Mouse (Mus musculus) frontal cortex, postnatal 10 days (tissue): ENCODE results near the gene Unc5cl.
"Not testable (repeated sequence)": the region's sequence is repeated elsewhere in the genome, so short reads cannot be mapped to it uniquely, and the experiment has no call there.

ENCODE experiments used
- DNase-seq, 2 experiments: peaks; one replicate each; pipeline ENCODE4 v3.0.0; 2022; ENCODE audit warnings: low spot score in 2 of 2, mixed read lengths in 1 of 2

Gene Unc5cl

GRCm38 (mm10) chr17:48467395-48468231 lies 12.9 kb downstream of the Unc5cl start:
- DNase-seq = peak; percentile 62 to 82

DNA sequence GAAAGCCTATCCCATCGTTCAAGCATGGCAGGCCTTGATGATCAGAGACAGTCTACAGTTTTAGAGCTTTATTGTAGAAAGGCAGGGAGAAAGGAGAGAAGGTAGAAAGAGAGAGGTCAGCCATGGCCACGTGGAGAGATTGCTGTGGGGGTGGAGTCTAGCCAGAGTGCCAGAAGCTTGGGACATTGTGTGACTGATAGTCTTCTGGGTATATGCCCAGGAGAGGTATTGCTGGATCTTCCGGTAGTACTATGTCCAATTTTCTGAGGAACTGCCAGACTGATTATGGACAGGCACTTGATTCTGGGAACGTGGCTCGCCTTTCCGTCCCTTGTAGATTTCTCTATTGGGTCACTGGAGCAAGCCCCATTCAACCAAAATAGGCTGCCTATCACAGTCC lies 19.6 kb downstream of the Unc5cl start:
- DNase-seq = not testable (repeated sequence)

GRCm38 (mm10) chr17:48475444-48475843 lies 20.7 kb downstream of the Unc5cl start:
- DNase-seq = no peak

GRCm38 (mm10) chr17:48479952-48480351 lies 25.3 kb downstream of the Unc5cl start:
- no peak for DNase-seq

DNA sequence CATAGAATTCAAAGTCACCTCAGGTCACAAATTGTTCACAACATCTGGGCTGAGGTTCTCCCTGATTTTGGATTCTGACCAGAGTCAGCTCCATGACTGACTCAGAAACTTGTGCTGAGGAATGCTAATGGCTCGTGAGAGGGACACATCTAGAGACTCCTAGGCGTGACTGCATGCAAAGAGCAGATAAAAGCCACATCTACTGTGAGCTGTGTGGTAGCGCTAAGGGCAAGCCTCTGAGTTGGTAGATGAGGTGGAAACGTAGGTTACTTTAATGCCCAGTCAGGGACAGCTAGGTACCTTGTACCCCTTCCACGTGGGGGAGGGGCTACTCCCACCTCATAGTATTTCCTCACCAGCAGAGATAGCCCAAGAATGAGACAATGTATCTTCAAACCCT lies 29.1 kb downstream of the Unc5cl start:
- DNase-seq = no peak

- DNase-seq = no peak
Measured at GRCm38 (mm10) chr17:48484191-48484590, 29.5 kb downstream of the Unc5cl start.

DNA sequence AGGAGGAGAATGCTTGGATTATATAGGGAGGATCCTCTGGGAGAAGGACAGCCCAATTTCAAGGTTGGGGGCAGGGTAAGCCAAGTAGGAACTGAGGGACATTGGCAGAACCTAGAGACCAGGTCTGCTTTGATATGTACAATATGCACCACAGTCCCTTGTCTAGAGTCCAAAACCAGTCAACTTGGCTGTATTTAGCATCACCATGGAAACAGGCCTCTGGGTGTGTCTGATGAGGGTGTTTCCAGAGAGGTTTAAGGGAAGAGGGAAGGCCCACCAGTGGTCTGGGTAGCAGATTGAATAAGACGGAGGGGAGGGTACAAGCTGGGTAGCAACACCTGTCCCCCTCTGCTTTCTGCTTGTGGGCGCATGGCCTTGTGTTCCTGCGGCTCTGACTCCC lies 34.8 kb downstream of the Unc5cl start:
- DNase-seq = no peak

DNA sequence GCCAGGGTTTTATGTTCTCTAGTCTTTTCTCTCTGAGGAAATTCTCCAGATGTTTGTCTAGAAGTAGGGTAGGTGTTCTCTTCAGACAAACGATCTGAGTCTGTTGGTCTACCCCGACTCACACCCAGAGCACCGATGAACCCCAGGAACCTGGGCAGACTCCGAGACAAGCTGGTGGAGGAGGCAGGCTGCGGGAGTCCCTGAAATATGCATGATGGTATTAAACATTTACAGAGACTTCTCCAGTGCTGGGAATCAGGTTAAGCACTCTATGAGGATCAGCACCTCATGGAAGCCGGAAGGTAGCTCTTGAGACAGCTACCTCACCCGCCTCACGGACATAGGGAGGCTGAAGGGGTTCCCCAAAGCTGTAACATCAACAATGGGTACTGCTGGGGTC lies 37.9 kb downstream of the Unc5cl start:
- no peak for DNase-seq

DNA sequence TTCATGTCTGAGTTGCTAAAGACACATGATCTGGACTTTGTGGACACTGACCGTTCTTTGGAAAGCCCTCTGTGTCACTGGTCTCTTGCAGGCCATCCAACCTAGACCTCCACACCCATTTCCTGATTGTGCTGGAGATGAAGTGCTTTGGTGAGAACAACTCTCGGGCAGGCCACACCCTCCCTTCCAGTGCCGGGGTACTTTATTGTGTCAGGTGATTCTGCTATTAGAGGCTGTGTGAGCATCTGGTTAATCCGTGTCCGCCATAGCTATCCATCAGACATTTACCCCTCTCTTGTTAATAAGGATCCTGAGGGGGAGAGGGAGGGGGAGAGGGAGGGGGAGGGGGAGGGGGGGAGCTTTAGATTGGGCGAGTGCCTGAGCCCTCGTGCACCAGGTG lies 38.9 kb downstream of the Unc5cl start:
- no peak for DNase-seq

DNA sequence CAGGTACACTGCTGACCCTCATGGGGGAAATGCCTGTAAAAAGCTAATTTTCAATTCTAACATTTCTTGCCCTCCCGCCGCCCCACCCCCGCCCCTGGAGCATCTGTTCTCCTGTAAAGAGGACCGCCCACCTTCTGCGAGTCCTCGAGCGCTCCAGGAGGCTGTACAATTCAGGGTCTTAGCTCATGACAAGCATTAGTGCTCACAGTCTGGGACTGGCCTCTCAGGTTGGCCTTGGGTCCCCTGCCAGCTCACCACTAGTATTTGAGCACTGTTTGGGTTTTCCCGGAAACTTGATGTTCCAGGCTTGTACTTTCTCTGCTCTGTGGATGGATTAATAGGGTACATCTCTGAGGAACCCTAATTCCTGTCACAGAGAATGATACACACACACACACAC lies 39.3 kb downstream of the Unc5cl start:
- no peak for DNase-seq

DNA sequence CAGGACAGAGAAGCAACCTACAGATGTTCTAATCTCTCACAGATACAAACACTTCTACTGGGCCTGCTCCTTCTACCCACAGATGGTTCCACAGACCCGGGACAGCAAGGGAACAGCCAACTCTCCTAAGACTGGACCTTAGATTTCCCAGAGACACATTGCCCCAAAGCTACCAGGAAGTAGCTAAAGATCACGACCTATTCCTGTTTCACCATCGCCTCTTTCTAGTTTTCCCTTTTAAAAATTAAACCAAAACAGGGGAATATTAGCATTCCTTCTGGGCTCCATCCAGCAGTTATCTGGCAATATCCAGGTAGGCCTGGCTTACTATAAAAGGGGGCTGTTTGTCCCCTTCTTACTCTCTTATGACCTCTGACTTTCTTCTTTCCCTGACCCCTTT lies 43.3 kb downstream of the Unc5cl start:
- no peak for DNase-seq

DNA sequence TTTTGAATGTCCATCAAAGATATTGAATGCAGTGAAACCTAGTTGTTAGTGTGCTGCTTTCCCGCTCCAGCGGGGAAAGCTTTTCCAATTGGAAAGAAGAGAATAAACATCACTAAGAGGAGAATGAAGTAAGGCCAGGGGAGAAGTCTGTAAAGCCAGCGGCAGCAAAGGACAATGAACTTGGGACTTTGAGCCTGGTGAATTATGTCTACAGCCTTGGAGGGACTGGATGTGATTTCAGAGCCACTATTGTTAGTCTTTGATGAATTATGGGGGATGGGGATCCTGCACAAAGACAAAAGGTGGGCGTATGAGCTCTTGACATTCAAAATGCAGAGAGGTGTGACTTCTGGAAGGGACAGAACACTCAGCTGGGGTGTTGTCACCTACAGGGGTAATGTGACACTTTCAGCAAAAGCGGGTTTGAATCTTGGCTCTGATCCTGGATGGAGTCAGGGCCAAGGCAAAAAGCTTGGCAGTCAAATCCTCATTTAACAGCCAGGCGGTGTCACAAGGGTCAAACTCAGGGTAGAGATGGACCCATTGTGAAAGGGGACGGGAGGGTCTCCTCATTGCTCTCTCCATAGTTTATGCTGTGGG lies 46.2 kb downstream of the Unc5cl start:
- DNase-seq = no peak

DNA sequence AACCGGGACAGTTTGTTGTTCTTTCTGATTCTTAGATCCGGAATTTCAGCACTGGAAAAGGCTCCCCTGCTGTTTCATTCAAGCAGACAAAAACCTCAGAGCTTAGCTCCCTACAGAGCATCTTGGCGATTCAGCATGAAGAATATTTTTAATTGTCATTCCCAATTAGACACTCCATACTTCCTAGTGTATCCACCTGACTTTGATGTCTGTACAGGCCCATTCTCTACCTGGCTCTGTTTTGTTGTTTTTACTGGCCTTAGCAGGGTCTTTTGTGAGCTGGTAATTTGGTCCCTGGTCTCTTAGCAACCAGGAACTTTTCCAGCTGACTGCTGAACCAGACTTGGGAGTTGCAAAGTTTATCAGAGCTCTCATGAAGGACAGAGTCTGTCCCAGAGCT lies 50.3 kb downstream of the Unc5cl start:
- no peak for DNase-seq

DNA sequence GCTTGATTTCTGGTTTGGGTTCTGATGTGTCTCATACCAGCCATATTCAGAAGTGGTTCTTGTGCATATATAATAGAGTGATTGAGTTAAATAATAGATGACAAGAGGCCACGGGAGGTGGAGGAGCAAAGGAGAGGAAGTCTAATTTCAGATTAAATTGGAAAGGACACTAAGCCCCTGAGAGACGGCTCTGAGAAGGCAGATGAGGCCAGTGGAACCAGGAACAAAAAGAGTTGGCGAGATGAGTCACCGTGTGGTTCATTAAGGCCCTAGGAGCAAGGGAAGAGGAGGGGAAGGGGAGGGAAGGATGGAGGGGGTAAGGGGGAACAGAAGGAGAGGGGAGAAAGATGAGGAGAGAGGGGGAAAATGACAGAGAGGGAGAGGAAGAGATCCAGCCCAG lies 52.3 kb downstream of the Unc5cl start:
- no peak for DNase-seq

DNA sequence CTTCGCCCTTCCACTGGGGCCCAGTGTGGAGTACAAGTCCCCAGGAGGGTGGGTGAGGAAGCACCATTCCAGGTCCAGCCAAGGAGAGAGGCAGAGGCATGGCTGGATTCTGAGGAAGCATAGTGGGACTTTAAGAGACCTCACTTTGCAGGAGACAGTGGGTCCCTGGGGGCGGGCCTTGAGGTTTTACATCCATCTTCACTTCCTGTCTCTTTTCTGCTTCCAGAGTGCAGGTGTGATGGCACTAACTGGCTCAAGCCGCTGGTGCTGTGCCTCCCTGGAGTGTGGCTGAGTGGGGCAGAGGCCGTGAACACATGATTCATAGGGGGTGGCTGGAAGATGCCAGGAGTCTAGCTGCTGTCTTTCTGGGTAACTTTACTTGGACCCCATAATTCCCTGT lies 54.9 kb downstream of the Unc5cl start:
- no peak for DNase-seq

DNA sequence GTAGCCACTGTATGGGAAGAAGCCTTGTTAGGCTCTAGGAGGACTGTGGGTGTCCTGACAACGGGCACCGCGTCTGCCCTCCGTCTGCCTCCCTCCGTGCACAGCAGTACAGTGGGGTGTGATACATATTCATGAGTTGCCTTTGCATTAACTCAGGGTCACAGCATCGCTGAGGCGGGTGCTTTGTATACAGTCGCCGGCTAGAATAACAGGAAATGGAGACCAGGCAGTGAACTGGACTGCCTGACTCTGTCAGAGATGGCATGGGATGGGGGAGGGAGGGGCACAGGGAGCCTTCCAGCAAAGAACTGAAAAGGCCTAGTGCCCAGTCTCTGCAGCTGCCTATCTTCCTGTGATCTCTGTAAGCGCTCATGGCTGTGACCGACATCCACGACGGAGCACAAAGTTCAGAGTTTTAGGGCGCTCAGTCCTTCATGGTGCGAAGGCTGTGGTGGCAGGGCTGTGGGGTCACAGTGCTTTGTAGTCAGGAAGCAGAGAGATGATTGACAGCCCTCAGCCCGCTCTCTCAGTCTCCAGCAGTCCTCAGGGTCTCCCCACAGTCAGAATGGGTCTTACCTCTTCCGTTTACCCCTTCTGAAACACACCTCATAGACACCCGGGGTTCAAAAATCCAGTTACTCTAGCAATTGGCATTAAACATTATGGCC lies 58.0 kb downstream of the Unc5cl start:
- no peak for DNase-seq

- DNase-seq = no peak
Measured at GRCm38 (mm10) chr17:48514613-48515012, 59.9 kb downstream of the Unc5cl start.

DNA sequence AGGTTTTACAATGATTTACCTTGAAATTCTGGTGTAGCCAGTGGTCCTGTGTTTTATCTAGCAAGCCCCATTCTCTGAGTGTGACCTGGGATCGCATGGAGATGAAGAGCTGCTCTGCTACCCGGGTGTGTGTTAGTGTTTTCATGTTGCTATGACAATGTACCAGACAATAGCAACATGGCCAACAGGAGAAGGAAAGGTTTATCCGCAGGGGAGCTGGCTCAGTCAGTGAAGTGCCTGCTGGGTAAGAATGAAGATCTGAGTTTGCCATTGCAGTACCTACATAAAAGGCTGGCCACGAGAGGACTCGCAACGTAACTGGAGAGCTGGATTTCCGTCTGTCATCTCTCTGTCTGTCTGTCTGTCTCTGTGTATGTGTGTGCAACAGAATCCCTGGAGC lies 64.3 kb downstream of the Unc5cl start:
- no peak for DNase-seq

GRCm38 (mm10) chr17:48520352-48520751 lies 65.7 kb downstream of the Unc5cl start:
- DNase-seq = no peak

- DNase-seq = no peak
Measured at GRCm38 (mm10) chr17:48523056-48523455, 68.4 kb downstream of the Unc5cl start.

- no peak for DNase-seq
Measured at GRCm38 (mm10) chr17:48533844-48534705, 79.4 kb downstream of the Unc5cl start.

DNA sequence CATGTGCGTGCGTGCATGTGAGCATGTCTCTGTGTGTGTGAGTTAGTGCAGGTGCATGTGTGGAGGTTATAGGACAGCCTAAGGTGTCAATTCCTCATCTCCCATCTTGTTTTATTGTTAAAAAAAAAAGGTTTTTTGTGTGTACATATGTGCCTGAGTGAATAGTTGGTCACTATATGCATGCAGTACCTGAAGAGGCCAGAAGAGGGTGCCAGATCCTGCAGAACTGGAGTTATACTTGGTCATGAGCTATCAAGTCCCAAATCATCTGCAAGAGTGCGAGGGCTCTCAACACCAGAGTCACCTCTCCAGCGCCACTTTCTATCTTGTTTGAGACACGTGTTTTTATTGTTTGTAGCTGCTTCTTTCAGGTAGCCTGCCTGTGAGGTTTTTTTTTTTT lies 83.6 kb downstream of the Unc5cl start:
- DNase-seq = no peak
